Mouse (Mus musculus) C2C12 (cell line): Measurements from ENCODE around the gene Eif4g2.

Experiments used
- CEBPB ChIP-seq: IDR thresholded peaks from one replicate; pipeline ENCODE4 v1.6.1; 2011; ENCODE audit warnings: low read depth, mild to moderate bottlenecking, control low read depth, moderate library complexity
- CTCF ChIP-seq: IDR thresholded peaks from one replicate; pipeline ENCODE4 v1.5.1; 2011; ENCODE audit not compliant: control insufficient read depth, insufficient read depth, insufficient read length
- FOSL1 ChIP-seq: IDR thresholded peaks from one replicate; pipeline ENCODE4 v1.8.0; 2011; ENCODE audit warnings: mild to moderate bottlenecking, low read length; ENCODE audit not compliant: poor library complexity, insufficient read depth, severe bottlenecking
- USF1 ChIP-seq: IDR thresholded peaks from one replicate; pipeline ENCODE4 v1.6.1; 2011; ENCODE audit warnings: low read depth, mild to moderate bottlenecking, control low read depth, moderate library complexity

- TF ChIP-seq CTCF (no peak), USF1 (no peak), FOSL1 (no peak), CEBPB (no peak)
Measured at GRCm38 (mm10) chr7:111070167-111070496, 12.7 kb downstream of the Eif4g2 start.
